Mouse (Mus musculus) embryonic stem cell, embryonic (primary cell): Measurements from ENCODE around the gene Cmtm7.

Source experiments
- CTCF ChIA-PET, 4 experiments: fragments of 300-600 bp in 2 of 4; fragments of 350-600 bp in 2 of 4; sonication (Branson Sonifier 250); formaldehyde crosslinking; loops; one replicate each; lab custom pipeline; 2022; ENCODE audit warnings: inconsistent platforms in 2 of 4; lab: Charles Lee
- POLR2A ChIA-PET, 4 experiments: fragments of 300-600 bp in 2 of 4; fragments of 350-600 bp in 2 of 4; sonication (Branson Sonifier 250); formaldehyde crosslinking; loops; one replicate each; lab custom pipeline; 2022; ENCODE audit warnings: antibody characterized with exemption in 4 of 4, inconsistent platforms in 1 of 4; lab: Charles Lee

Gene Cmtm7

GRCm38 (mm10) chr9:114779984-114780745 lies 1.5 kb downstream of the Cmtm7 start:
- POLR2A ChIA-PET, result interaction anchor here (0.6 to 7.8 kb wide), 38 partner anchors 8 to 386 kb away, joined by 3 to 64 read pairs (median 4); partner anchors contain the start of genes Cmtm8 (in 2 of the 4), Cnot10 (in 2 of the 4), Cmtm6 (in 1 of the 4) and Gpd1l (in 1 of the 4)
- CTCF ChIA-PET, result interaction anchor here (0.6 to 1.6 kb wide), 8 partner anchors 17 to 308 kb away, joined by 3 to 9 read pairs (median 4); no protein-coding TSS in a partner anchor

GRCm38 (mm10) chr9:114778877-114779276 lies 2.8 kb downstream of the Cmtm7 start:
- ChIA-PET CTCF (interaction anchor here in 1 of 4 experiments (1.4 kb wide), 1 partner anchor 16 kb away, joined by 4 read pairs; no protein-coding TSS in a partner anchor), POLR2A (interaction anchor here in 3 of 4 experiments (0.6 to 7.8 kb wide), 20 partner anchors 12 to 222 kb away, joined by 3 to 64 read pairs (median 4); partner anchors contain the start of genes Cmtm6 (in 1 of the 3), Cmtm8 (in 1 of the 3) and Cnot10 (in 1 of the 3))

- POLR2A ChIA-PET, result interaction anchor here in 3 of 4 experiments (0.7 to 7.8 kb wide), 10 partner anchors 11 to 1778 kb away, joined by 3 to 64 read pairs (median 4); no protein-coding TSS in a partner anchor
- CTCF ChIA-PET, result interaction anchor here in 1 of 4 experiments (0.6 kb wide), 1 partner anchor 13 kb away, joined by 3 read pairs; no protein-coding TSS in a partner anchor
Measured at GRCm38 (mm10) chr9:114778047-114778390, 3.6 kb downstream of the Cmtm7 start.

GRCm38 (mm10) chr9:114777178-114778046 lies 4.2 kb downstream of the Cmtm7 start:
- CTCF ChIA-PET, result interaction anchor here in 1 of 4 experiments (0.6 kb wide), 1 partner anchor 14 kb away, joined by 3 read pairs; no protein-coding TSS in a partner anchor
- POLR2A ChIA-PET, result interaction anchor here in 3 of 4 experiments (0.7 to 7.8 kb wide), 10 partner anchors 10 to 1779 kb away, joined by 3 to 64 read pairs (median 4); no protein-coding TSS in a partner anchor

- ChIA-PET POLR2A (interaction anchor here in 2 of 4 experiments (1.3 to 2.4 kb wide), 3 partner anchors 9 to 14 kb away, joined by 4 to 6 read pairs (median 4); no protein-coding TSS in a partner anchor), CTCF (interaction anchor here in 1 of 4 experiments (0.6 kb wide), 1 partner anchor 926 kb away, joined by 4 read pairs; no protein-coding TSS in a partner anchor)
Measured at GRCm38 (mm10) chr9:114776361-114776760, 5.3 kb downstream of the Cmtm7 start.

- ChIA-PET POLR2A (interaction anchor here in 2 of 4 experiments (0.6 to 2.4 kb wide), 12 partner anchors 10 to 178 kb away, joined by 3 to 8 read pairs (median 4); partner anchors contain the start of gene Cmtm8 (in 1 of the 2)), CTCF (interaction anchor here in 3 of 4 experiments (0.6 to 1.4 kb wide), 4 partner anchors 9 to 38 kb away, joined by 4 to 6 read pairs (median 5); no protein-coding TSS in a partner anchor)
Measured at GRCm38 (mm10) chr9:114775272-114775671, 6.4 kb downstream of the Cmtm7 start.

- ChIA-PET CTCF (interaction anchor here in 3 of 4 experiments (0.6 to 1.4 kb wide), 5 partner anchors 9 to 161 kb away, joined by 4 to 12 read pairs (median 6); no protein-coding TSS in a partner anchor), POLR2A (interaction anchor here in 2 of 4 experiments (0.6 to 2.4 kb wide), 13 partner anchors 10 to 546 kb away, joined by 3 to 8 read pairs (median 3); partner anchors contain the start of gene Cmtm8 (in 1 of the 2))
Measured at GRCm38 (mm10) chr9:114774629-114775028, 7.0 kb downstream of the Cmtm7 start.

- POLR2A ChIA-PET, result interaction anchor here in 3 of 4 experiments (1.1 to 1.2 kb wide), 3 partner anchors 9 to 10 kb away, joined by 3 read pairs; partner anchors contain the start of gene Cmtm7 (in 1 of the 3)
Measured at GRCm38 (mm10) chr9:114771565-114771964, 10.1 kb downstream of the Cmtm7 start.

GRCm38 (mm10) chr9:114770224-114770623 lies 11.4 kb downstream of the Cmtm7 start:
- CTCF ChIA-PET, result interaction anchor here in 1 of 4 experiments (0.6 kb wide), 3 partner anchors 20 to 272 kb away, joined by 3 to 4 read pairs (median 3); no protein-coding TSS in a partner anchor
- POLR2A ChIA-PET, result interaction anchor here in 3 of 4 experiments (0.6 to 6.2 kb wide), 4 partner anchors 10 to 215 kb away, joined by 3 to 56 read pairs (median 3); partner anchors contain the start of gene Cmtm7 (in 1 of the 3)

More at GRCm38 (mm10) chr9:114771565-114771964, 10.1 kb downstream of the Cmtm7 start:
- CTCF ChIA-PET, result no interaction called here

GRCm38 (mm10) chr9:114768066-114768465 lies 13.6 kb downstream of the Cmtm7 start:
- ChIA-PET POLR2A (interaction anchor here in 2 of 4 experiments (0.6 to 6.2 kb wide), 16 partner anchors 8 to 80 kb away, joined by 3 to 56 read pairs (median 4); partner anchors contain the start of genes Cmtm6 (in 2 of the 2), Cmtm7 (in 2 of the 2) and Dync1li1 (in 1 of the 2)), CTCF (interaction anchor here in 2 of 4 experiments (0.5 to 1.3 kb wide), 8 partner anchors 30 to 1672 kb away, joined by 3 to 5 read pairs (median 4); partner anchors contain the start of gene Cmtm6 (in 1 of the 2))

GRCm38 (mm10) chr9:114767507-114767906 lies 14.1 kb downstream of the Cmtm7 start:
- ChIA-PET CTCF (interaction anchor here in 2 of 4 experiments (0.5 to 1.3 kb wide), 7 partner anchors 29 to 1672 kb away, joined by 3 to 5 read pairs (median 3); partner anchors contain the start of gene Cmtm6 (in 1 of the 2)), POLR2A (interaction anchor here in 3 of 4 experiments (0.6 to 6.2 kb wide), 14 partner anchors 9 to 587 kb away, joined by 3 to 56 read pairs (median 4); partner anchors contain the start of genes Cmtm7 (in 2 of the 3), Cmtm8 (in 1 of the 3), Cnot10 (in 1 of the 3) and Dync1li1 (in 1 of the 3))

GRCm38 (mm10) chr9:114767030-114767429 lies 14.6 kb downstream of the Cmtm7 start:
- ChIA-PET POLR2A (interaction anchor here (0.6 to 6.2 kb wide), 16 partner anchors 8 to 587 kb away, joined by 3 to 56 read pairs (median 4); partner anchors contain the start of genes Cmtm7 (in 2 of the 4), Cnot10 (in 2 of the 4), Cmtm8 (in 1 of the 4) and Dync1li1 (in 1 of the 4)), CTCF (interaction anchor here in 1 of 4 experiments (0.9 to 1.3 kb wide), 3 partner anchors 36 to 190 kb away, joined by 3 to 4 read pairs (median 3); partner anchors contain the start of gene Cmtm6)

GRCm38 (mm10) chr9:114763341-114763740 lies 18.3 kb downstream of the Cmtm7 start:
- ChIA-PET POLR2A (interaction anchor here in 3 of 4 experiments (0.6 to 2.4 kb wide), 18 partner anchors 10 to 179 kb away, joined by 3 to 14 read pairs (median 4); partner anchors contain the start of genes Cmtm7 (in 1 of the 3), Cmtm8 (in 1 of the 3) and Cnot10 (in 1 of the 3)), CTCF (interaction anchor here (0.5 to 2.4 kb wide), 27 partner anchors 10 to 145 kb away, joined by 3 to 14 read pairs (median 3); partner anchors contain the start of genes Cmtm7 (in 2 of the 4), Cmtm6 (in 1 of the 4) and Cmtm8 (in 1 of the 4))

GRCm38 (mm10) chr9:114761848-114762247 lies 19.8 kb downstream of the Cmtm7 start:
- ChIA-PET CTCF (interaction anchor here in 3 of 4 experiments (0.6 to 2.4 kb wide), 8 partner anchors 9 to 223 kb away, joined by 3 to 14 read pairs (median 3); partner anchors contain the start of genes Cmtm7 (in 2 of the 3), Cmtm6 (in 1 of the 3) and Cmtm8 (in 1 of the 3)), POLR2A (interaction anchor here in 2 of 4 experiments (1.0 to 2.4 kb wide), 11 partner anchors 8 to 122 kb away, joined by 3 to 14 read pairs (median 4); partner anchors contain the start of genes Cmtm7 (in 1 of the 2) and Cnot10 (in 1 of the 2))

GRCm38 (mm10) chr9:114760353-114760752 lies 21.3 kb downstream of the Cmtm7 start:
- CTCF ChIA-PET, result no interaction called here
- POLR2A ChIA-PET, result interaction anchor here in 1 of 4 experiments (1.2 kb wide), 1 partner anchor 18 kb away, joined by 4 read pairs; no protein-coding TSS in a partner anchor
